Mouse (Mus musculus) E14TG2a.4 (cell line): Measurements from ENCODE around the gene Sh3pxd2b.

Source experiments
- CTCF ChIP-seq: conservative IDR thresholded peaks from 2 replicates; pipeline ENCODE4 v1.5.1; 2014; ENCODE audit warnings: low read length
- NANOG ChIP-seq: IDR thresholded peaks from 2 replicates; pipeline ENCODE4 v1.6.1; 2014; ENCODE audit warnings: borderline replicate concordance, low read length, mixed read lengths

- TF ChIP-seq CTCF (no peak), NANOG (no peak)
These were observed 60.2 kb downstream of the Sh3pxd2b start for GRCm38 (mm10) chr11:32407863-32408262.
